Mouse (Mus musculus) CD4-positive naive resting alpha-beta T cell, adult 57 days (primary cell): ENCODE measurements around the gene Zfp646. TPM values are rescaled to one million over a fixed set of nuclear protein-coding genes. Genes with fewer than 3 reads are reported as not detected.

Source experiments
- total RNA-seq: library from RNA; stranded (reverse); gene quantifications from one replicate; pipeline ENCODE4 v1.2.4, GENCODE M21; 2023

Zfp646 gene
- total RNA-seq, result 89.5 TPM

GRCm38 (mm10) chr7:127876041-127876466 is at the start of gene Zfp646:
Gene Zfp646 (plus strand): TSS chr7:127876221.

GRCm38 (mm10) chr7:127876467-127877348 is 687 bp downstream of the Zfp646 start, which contains the start of gene Zfp668:
Gene Zfp668 (minus strand): TSS chr7:127876828.

GRCm38 (mm10) chr7:127890798-127891197 is 14.8 kb downstream of the Zfp646 start, which contains the start of gene Prss53:
Gene Prss53 (minus strand): TSS chr7:127890970.

GRCm38 (mm10) chr7:127895442-127895841 is 19.4 kb downstream of the Zfp646 start, which contains the start of the genes Gm21974 and Vkorc1:
Gene Gm21974 (minus strand): TSS chr7:127895454.
Gene Vkorc1 (minus strand): TSS chr7:127895617.

GRCm38 (mm10) chr7:127903971-127904796 is 28.2 kb downstream of the Zfp646 start, which contains the start of gene Bckdk:
Gene Bckdk (plus strand): TSS chr7:127904082.

GRCm38 (mm10) chr7:127912190-127912871 is 36.3 kb downstream of the Zfp646 start, which contains the start of gene Kat8:
Gene Kat8 (plus strand): TSS chr7:127912516.

GRCm38 (mm10) chr7:127929923-127930322 is 53.9 kb downstream of the Zfp646 start, which contains the start of gene Prss8:
Gene Prss8 (minus strand): TSS chr7:127930104.

Other genes starting within 250 kb of the Zfp646 start
- gene Bcl7c, start 167.3 kb upstream of the Zfp646 start, total RNA-seq, result 30.7 TPM
- not detected for gene Ctf1, start 163.5 kb upstream of the Zfp646 start, total RNA-seq
- gene Ctf2, start 144.1 kb upstream of the Zfp646 start, total RNA-seq, result not detected
- gene Fbxl19, start 131.7 kb upstream of the Zfp646 start, total RNA-seq, result 6.9 TPM
- 10.6 TPM for gene Orai3, start 106.4 kb upstream of the Zfp646 start, total RNA-seq
- gene Setd1a, start 99.6 kb upstream of the Zfp646 start, total RNA-seq, result 84.5 TPM
- not detected for gene Gm49388, start 90.6 kb upstream of the Zfp646 start, total RNA-seq
- 5.6 TPM for gene Hsd3b7, start 75.6 kb upstream of the Zfp646 start, total RNA-seq
- gene Stx4a, start 51.9 kb upstream of the Zfp646 start, total RNA-seq, result 114 TPM
- not detected for gene Stx1b, start 51.7 kb upstream of the Zfp646 start, total RNA-seq
- gene Zfp668, start 607 bp downstream of the Zfp646 start, total RNA-seq, result 20.5 TPM
- gene Prss53, start 14.7 kb downstream of the Zfp646 start, total RNA-seq, result 0.44 TPM
- not detected for gene Gm21974, start 19.2 kb downstream of the Zfp646 start, total RNA-seq
- 15.3 TPM for gene Vkorc1, start 19.4 kb downstream of the Zfp646 start, total RNA-seq
- gene Bckdk, start 27.9 kb downstream of the Zfp646 start, total RNA-seq, result 36.7 TPM
- gene Kat8, start 36.3 kb downstream of the Zfp646 start, total RNA-seq, result 37.3 TPM
- not detected for gene Prss8, start 53.9 kb downstream of the Zfp646 start, total RNA-seq
- gene Prss36, start 70.5 kb downstream of the Zfp646 start, total RNA-seq, result 1.4 TPM
- gene Fus, start 91.2 kb downstream of the Zfp646 start, total RNA-seq, result 865 TPM
- 60.1 TPM for gene Pycard, start 117.6 kb downstream of the Zfp646 start, total RNA-seq
- 2.4 TPM for gene Trim72, start 127.7 kb downstream of the Zfp646 start, total RNA-seq
- gene Itgam, start 186.4 kb downstream of the Zfp646 start, total RNA-seq, result 4.8 TPM
- gene Gm49368, start 186.5 kb downstream of the Zfp646 start, total RNA-seq, result not detected